Mouse (Mus musculus) left cerebral cortex, postnatal 25 days (tissue): ENCODE data around the gene Cd81. TPM values are rescaled to one million over a fixed set of nuclear protein-coding genes. Genes with fewer than 3 reads are reported as not detected.
A peak's percentile ranks its signal among the peaks of the same experiment; 100 is the strongest.

Source experiments
- DNase-seq, 2 experiments: peaks; one replicate each; pipeline ENCODE4 v3.0.0; 2022; ENCODE audit warnings: low spot score in 2 of 2, mixed read lengths in 1 of 2
- intact Hi-C: fragments of 180-260 bp; cut with DNase I; formaldehyde crosslinking; loops from one replicate; pipeline ENCODE4 v1.15.1; 2025
- total RNA-seq, 2 experiments: library from RNA; stranded (reverse); gene quantifications; 2 replicates each; pipeline ENCODE4 v1.2.3; 2021

Gene Cd81
- 100 to 1,000 TPM; 407 to 414 TPM for total RNA-seq

- peak; percentile 80 to 83 for DNase-seq
- intact Hi-C loops: loop anchor here (2.0 kb wide), 1 partner anchor 44 kb away; no protein-coding TSS in a partner anchor
These were observed at the start of gene Cd81 for GRCm38 (mm10) chr7:143052626-143053007. Cd81 (plus strand) TSS chr7:143052739.

GRCm38 (mm10) chr7:143004727-143005343, 47.7 kb upstream of the Cd81 start, which contains the start of gene Tspan32:
Tspan32 (plus strand) TSS chr7:143005046.
- intact Hi-C loops: loop anchor here (5.0 kb wide), 2 partner anchors 108 to 132 kb away; no protein-coding TSS in a partner anchor
- DNase-seq: no peak

GRCm38 (mm10) chr7:143005344-143006096, 47.0 kb upstream of the Cd81 start:
- no peak for DNase-seq

GRCm38 (mm10) chr7:143006097-143006755, 46.3 kb upstream of the Cd81 start:
- intact Hi-C loops: loop anchor here (5.0 kb wide), 1 partner anchor 131 kb away; no protein-coding TSS in a partner anchor

More at GRCm38 (mm10) chr7:143005344-143006096, 47.0 kb upstream of the Cd81 start:
- intact Hi-C loops: loop anchor here (5.0 kb wide), 1 partner anchor 132 kb away; no protein-coding TSS in a partner anchor

GRCm38 (mm10) chr7:143006756-143007598, 45.6 kb upstream of the Cd81 start:
- DNase-seq: no peak
- intact Hi-C loops: loop anchor here (5.0 kb wide), 1 partner anchor 130 kb away; no protein-coding TSS in a partner anchor

More at GRCm38 (mm10) chr7:143006097-143006755, 46.3 kb upstream of the Cd81 start:
- no peak for DNase-seq

GRCm38 (mm10) chr7:143007599-143008369, 44.8 kb upstream of the Cd81 start:
- DNase-seq: peak; percentile 88 to 92
- intact Hi-C loops: loop anchor here (1.0 to 5.0 kb wide), 4 partner anchors 45 to 130 kb away; partner anchors contain the start of genes Cd81 and Tssc4

- intact Hi-C loops: loop anchor here (1.0 to 5.0 kb wide), 4 partner anchors 44 to 129 kb away; partner anchors contain the start of genes Cd81 and Tssc4
- no peak for DNase-seq
These were observed 44.1 kb upstream of the Cd81 start for GRCm38 (mm10) chr7:143008370-143008926.

- DNase-seq: no peak
- intact Hi-C loops: loop anchor here (1.0 to 5.0 kb wide), 4 partner anchors 44 to 128 kb away; partner anchors contain the start of genes Cd81 and Tssc4
These were observed 43.4 kb upstream of the Cd81 start for GRCm38 (mm10) chr7:143008996-143009665.

GRCm38 (mm10) chr7:143009996-143010395, 42.5 kb upstream of the Cd81 start:
- intact Hi-C loops: loop anchor here (2.0 to 5.0 kb wide), 2 partner anchors 43 to 127 kb away; partner anchors contain the start of gene Cd81
- no peak for DNase-seq

- DNase-seq: no peak
- intact Hi-C loops: no loop called here
These were observed 41.3 kb upstream of the Cd81 start for GRCm38 (mm10) chr7:143011226-143011625.

GRCm38 (mm10) chr7:143012230-143012875, 40.2 kb upstream of the Cd81 start:
- intact Hi-C loops: no loop called here

GRCm38 (mm10) chr7:143013420-143014178, 38.9 kb upstream of the Cd81 start:
- DNase-seq: peak in 1 of 2 experiments; percentile 73
- intact Hi-C loops: no loop called here

More at GRCm38 (mm10) chr7:143012230-143012875, 40.2 kb upstream of the Cd81 start:
- no peak for DNase-seq

- intact Hi-C loops: no loop called here
- DNase-seq: no peak
These were observed 37.5 kb upstream of the Cd81 start for GRCm38 (mm10) chr7:143014862-143015659.

GRCm38 (mm10) chr7:143015755-143016423, 36.6 kb upstream of the Cd81 start:
- peak; percentile 36 to 71 for DNase-seq
- intact Hi-C loops: no loop called here
